Mouse (Mus musculus) gonadal fat pad, adult 2 months (tissue): Measurements from ENCODE around the gene Fkbp4. TPM values are rescaled to one million over a fixed set of nuclear protein-coding genes. Genes with fewer than 3 reads are reported as not detected.
"Not testable (repeated sequence)": the region's sequence is repeated elsewhere in the genome, so short reads cannot be mapped to it uniquely, and the experiment has no call there.

ENCODE experiments used
- DNase-seq: peaks from one replicate; pipeline ENCODE4 v3.0.0-alpha.2; 2012; ENCODE audit warnings: low read depth
- polyA plus RNA-seq: library from polyadenylated mRNA; depleted of rRNA; stranded (reverse); fragments of >200 nt; gene quantifications from 2 replicates; pipeline ENCODE4 v1.2.3, GENCODE M21; 2012; rRNA removed

Gene Fkbp4
- polyA plus RNA-seq, 1 experiment, result 159 TPM

- DNase-seq, result peak; percentile 93
Observed at GRCm38 (mm10) chr6:128397574-128398261, 40.8 kb downstream of the Fkbp4 start.

GRCm38 (mm10) chr6:128390683-128391082 is 47.8 kb downstream of the Fkbp4 start:
- peak; percentile 71 for DNase-seq

DNA sequence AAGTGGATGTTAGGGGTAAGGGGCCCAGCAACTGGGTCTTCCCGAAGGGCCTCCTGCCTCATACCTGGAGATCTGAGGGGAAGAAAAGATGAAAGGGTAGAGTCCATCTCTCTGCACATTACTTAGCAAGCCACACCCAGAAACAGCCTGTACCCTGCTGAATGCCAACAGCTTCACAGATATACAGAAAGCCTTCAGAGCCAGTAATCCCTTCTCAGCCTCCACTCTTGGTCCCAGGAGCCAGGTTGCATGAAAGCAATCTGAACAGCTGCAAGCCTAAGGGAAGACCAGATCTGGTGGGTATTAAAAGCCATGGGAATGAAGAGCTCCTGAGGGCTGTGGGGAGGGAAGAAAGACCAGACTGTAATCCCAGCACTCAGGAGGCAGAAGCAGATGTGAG is 49.3 kb downstream of the Fkbp4 start:
- DNase-seq, result peak; percentile 98

DNA sequence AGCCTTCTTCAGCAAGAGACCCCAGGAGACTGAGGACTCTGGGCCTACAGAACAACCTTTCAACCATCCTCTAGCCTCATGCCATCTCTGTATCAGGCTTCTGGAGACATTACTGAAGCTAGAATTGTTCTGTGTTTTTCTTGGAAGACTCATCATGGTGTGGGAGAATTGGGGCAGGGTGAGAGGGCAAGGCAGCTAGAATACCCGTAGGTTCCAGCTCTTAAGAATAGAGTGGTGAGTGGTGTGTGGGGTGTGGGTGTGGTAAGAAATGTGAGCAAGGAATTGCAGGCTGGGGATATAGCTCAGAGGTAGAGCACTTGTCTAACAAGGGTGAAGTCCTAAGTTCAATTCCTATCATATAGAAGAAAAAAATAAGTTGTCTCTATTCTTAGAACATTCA is 53.5 kb downstream of the Fkbp4 start:
- peak; percentile 75 for DNase-seq

DNA sequence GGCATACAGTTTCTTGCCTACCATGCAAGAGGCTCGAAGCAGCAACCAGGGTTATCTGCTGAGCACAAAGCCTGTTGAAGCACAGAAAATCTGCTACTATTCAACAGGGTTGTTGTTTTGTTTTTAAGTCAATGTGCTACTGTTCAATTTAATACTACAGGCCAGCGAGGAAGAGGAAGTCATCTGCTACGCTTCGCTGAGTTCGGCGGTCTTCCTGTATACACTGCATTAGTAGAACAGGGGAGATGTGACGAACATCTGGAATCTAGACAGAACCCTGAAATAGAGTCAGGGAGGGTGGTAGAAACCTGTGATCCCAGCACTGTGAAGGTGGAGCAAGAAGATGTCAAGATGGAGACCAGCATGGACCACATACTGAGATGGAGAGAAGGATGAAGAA is 54.7 kb downstream of the Fkbp4 start:
- no peak for DNase-seq

DNA sequence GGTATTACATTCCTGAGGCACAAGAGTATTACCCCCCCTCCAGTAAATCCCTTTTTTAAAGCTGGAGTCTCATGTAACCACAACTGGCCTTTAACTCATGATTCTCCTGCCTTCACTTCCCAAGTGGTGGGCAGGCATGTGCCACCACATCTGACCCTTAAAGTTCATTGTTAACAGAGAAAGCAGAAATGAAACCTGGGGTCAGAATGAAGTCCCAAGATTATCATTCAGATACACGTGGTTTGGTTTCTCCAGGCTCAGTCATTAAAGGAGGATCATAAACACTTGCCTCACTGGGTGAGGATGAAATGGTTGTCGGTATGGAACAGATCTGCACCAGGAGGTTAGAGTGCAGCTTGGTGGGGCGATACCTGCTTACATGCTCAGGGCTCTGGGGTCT is 57.2 kb downstream of the Fkbp4 start:
- DNase-seq, result no peak

- DNase-seq, result not testable (repeated sequence)
Observed at GRCm38 (mm10) chr6:128380594-128381167, 57.8 kb downstream of the Fkbp4 start.

Other genes with a start within 250 kb of the Fkbp4 start
- 1.8 and 2.0 TPM in 2 replicates for gene Tead4, start 137.9 kb downstream of the Fkbp4 start, polyA plus RNA-seq
- 15.5 and 18.7 TPM in 2 replicates for gene Tulp3, start 82.8 kb downstream of the Fkbp4 start, polyA plus RNA-seq
- 6.7 and 10.2 TPM in 2 replicates for gene Rhno1, start 75.8 kb downstream of the Fkbp4 start, polyA plus RNA-seq
- 3.0 and 4.5 TPM in 2 replicates for gene Foxm1, start 75.7 kb downstream of the Fkbp4 start, polyA plus RNA-seq
- 0.18 and 0.20 TPM in 2 replicates for gene Tex52, start 63.2 kb downstream of the Fkbp4 start, polyA plus RNA-seq
- gene Gm44596, start 63.2 kb downstream of the Fkbp4 start, polyA plus RNA-seq, result not detected in 2 replicates
- 7.5 and 8.2 TPM in 2 replicates for gene Nrip2, start 39.4 kb downstream of the Fkbp4 start, polyA plus RNA-seq
- gene Itfg2, start 13.7 kb downstream of the Fkbp4 start, polyA plus RNA-seq, result 19.1 and 23.0 TPM in 2 replicates
- 1.4 and 4.0 TPM in 2 replicates for gene Pzp, start 88.0 kb upstream of the Fkbp4 start, polyA plus RNA-seq
- 17.2 and 17.6 TPM in 2 replicates for gene A2ml1, start 142.9 kb upstream of the Fkbp4 start, polyA plus RNA-seq
- 29.6 and 31.2 TPM in 2 replicates for gene Klrb1a, start 184.9 kb upstream of the Fkbp4 start, polyA plus RNA-seq
- 0.19 and 0.26 TPM in 2 replicates for gene Clec2h, start 223.7 kb upstream of the Fkbp4 start, polyA plus RNA-seq